Mouse (Mus musculus) liver, embryonic 14.5 days (tissue): ENCODE measurements at regions not wholly inside any gene's neighbourhood (a gene's known extent, or its start where the extent isn't known, plus 50 kb on each side); places are given as distances from the start of the nearest gene placed in this dataset.
A peak's percentile ranks its signal among the peaks of the same experiment; 100 is the strongest.

Experiments
- ATAC-seq: fragments of 200-750 bp; cut with Nextera tagmentation; 2 replicates; pipeline ENCODE4 v1.8.0; 2017; ENCODE audit warnings: moderate number of reproducible peaks, mild to moderate bottlenecking, moderate library complexity; ENCODE audit not compliant: insufficient read depth
- DNase-seq, 3 experiments: peaks; one replicate each; pipeline ENCODE4 v3.0.0-alpha.2; 2012 to 2013; ENCODE audit warnings: low read depth in 3 of 3, low spot score in 3 of 3
- H3K27ac ChIP-seq: fragments of 300-500 bp; sonication (generic); 2 replicates; pipeline ENCODE4 v1.5.1; 2014; ENCODE audit warnings: moderate library complexity, mild to moderate bottlenecking, control low read depth, inconsistent platforms
- H3K27me3 ChIP-seq: fragments of 300-500 bp; sonication (generic); 2 replicates; pipeline ENCODE4 v1.6.1; 2014; ENCODE audit warnings: mild to moderate bottlenecking, low read length, moderate library complexity; ENCODE audit not compliant: control insufficient read depth, insufficient read depth
- H3K36me3 ChIP-seq: fragments of 300-500 bp; sonication (generic); replicated peaks from 2 replicates; pipeline ENCODE4 v1.6.1; 2014; ENCODE audit warnings: low read depth; ENCODE audit not compliant: control insufficient read depth, insufficient read depth
- H3K4me1 ChIP-seq, 2 experiments: fragments of 200-500 bp in 1 of 2; fragments of 300-500 bp in 1 of 2; sonication (generic) in 1 of 2; replicated peaks; 2 replicates each; pipeline ENCODE4 v1.6.1; 2012 to 2014; ENCODE audit warnings: antibody characterized with exemption in 1 of 2, inconsistent platforms in 1 of 2, low read length in 1 of 2; ENCODE audit not compliant: control insufficient read depth in 2 of 2, insufficient read depth in 2 of 2
- H3K4me2 ChIP-seq: fragments of 300-500 bp; sonication (generic); 2 replicates; pipeline ENCODE4 v1.6.1; 2014; ENCODE audit warnings: low read depth, mild to moderate bottlenecking, control low read depth, moderate library complexity
- H3K4me3 ChIP-seq, 2 experiments: fragments of 200-500 bp in 1 of 2; fragments of 300-500 bp in 1 of 2; sonication (generic) in 1 of 2; 2 replicates each; pipeline ENCODE4 v1.5.1; 2012 to 2014; ENCODE audit warnings: low read depth in 2 of 2, low read length in 2 of 2, mild to moderate bottlenecking in 2 of 2, control low read depth in 1 of 2, inconsistent platforms in 1 of 2, moderate library complexity in 1 of 2; ENCODE audit not compliant: insufficient read depth in 1 of 2
- H3K9ac ChIP-seq: fragments of 300-500 bp; sonication (generic); replicated peaks from 2 replicates; pipeline ENCODE4 v1.6.1; 2014; ENCODE audit warnings: mild to moderate bottlenecking, control low read depth, moderate library complexity
- H3K9me3 ChIP-seq: fragments of 300-500 bp; sonication (generic); 2 replicates; pipeline ENCODE4 v1.6.1; 2016; ENCODE audit warnings: low read length, mixed read lengths; ENCODE audit not compliant: control insufficient read depth
- CTCF ChIP-seq: IDR thresholded peaks from 2 replicates; pipeline ENCODE4 v1.5.1; 2016; ENCODE audit warnings: antibody characterized with exemption, low read depth, control low read depth
- EP300 ChIP-seq: IDR thresholded peaks from 2 replicates; pipeline ENCODE4 v1.6.1; 2016; ENCODE audit warnings: antibody characterized with exemption, low read depth
- WGBS: fragments of 180-500 bp; shearing (Covaris S2); extraction: QIAGEN DNeasy Blood & Tissue Kit; methylation state at CpG from one replicate; pipeline ENCODE4 v1.1.7; 2014; ENCODE audit not compliant: insufficient replicate concordance; 5-methylcytosine and 5-hydroxymethylcytosine counted together

- TF ChIP-seq EP300 (no peak), CTCF (peak; percentile 57)
- no peak overlapping the region for H3K4me3 ChIP-seq
- no peaks in the 10 kb centered on the region for H3K36me3 ChIP-seq
- ATAC-seq = no peak
- no peaks in the 10 kb centered on the region for H3K9me3 ChIP-seq
- 12% methylated on average over 4 of the region's 4 CpGs for WGBS
- no peaks in the 10 kb centered on the region for H3K27me3 ChIP-seq
- no peak overlapping the region for H3K4me2 ChIP-seq
- no peak overlapping the region for H3K9ac ChIP-seq
- no peaks in the 10 kb centered on the region for H3K4me1 ChIP-seq
- peak in 1 of 3 experiments; percentile 1 for DNase-seq
- no peak overlapping the region for H3K27ac ChIP-seq
Measured at GRCm38 (mm10) chrX:51913247-51913646, 59.3 kb downstream of the 1700080O16Rik start.

- Histone ChIP-seq H3K9me3 (no peaks in the 10 kb centered on the region), H3K4me1 (no peaks in the 10 kb centered on the region), H3K27ac (no peak overlapping the region), H3K36me3 (no peaks in the 10 kb centered on the region), H3K9ac (no peak overlapping the region), H3K4me3 (no peak overlapping the region), H3K27me3 (no peaks in the 10 kb centered on the region), H3K4me2 (no peak overlapping the region)
- DNase-seq (no peak), ATAC-seq (no peak)
- TF ChIP-seq CTCF = no peak
- WGBS = 38% methylated on average over 1 of the region's 1 CpGs
Measured at GRCm38 (mm10) chrX:51911566-51911965, 61.0 kb downstream of the 1700080O16Rik start.

- 29% methylated on average over 1 of the region's 1 CpGs for WGBS
Measured at GRCm38 (mm10) chrX:51910576-51910975, 62.0 kb downstream of the 1700080O16Rik start.

GRCm38 (mm10) chrX:51898445-51898844 is 74.1 kb downstream of the 1700080O16Rik start:
- 54% methylated on average over 4 of the region's 4 CpGs for WGBS
- Histone ChIP-seq H3K4me2 (no peak overlapping the region), H3K9me3 (no peaks in the 10 kb centered on the region)

More at GRCm38 (mm10) chrX:51910576-51910975, 62.0 kb downstream of the 1700080O16Rik start:
- H3K27ac ChIP-seq = no peak overlapping the region
- H3K36me3 ChIP-seq = no peaks in the 10 kb centered on the region
- no peak overlapping the region for H3K9ac ChIP-seq
- H3K4me2 ChIP-seq = no peak overlapping the region
- no peaks in the 10 kb centered on the region for H3K27me3 ChIP-seq
- DNase-seq (no peak), ATAC-seq (no peak)
- no peaks in the 10 kb centered on the region for H3K9me3 ChIP-seq
- no peak for TF ChIP-seq CTCF
- no peaks in the 10 kb centered on the region for H3K4me1 ChIP-seq
- no peak overlapping the region for H3K4me3 ChIP-seq

GRCm38 (mm10) chrX:51897059-51897458 is 75.5 kb downstream of the 1700080O16Rik start:
- 12% methylated on average over 5 of the region's 5 CpGs for WGBS

More at GRCm38 (mm10) chrX:51898445-51898844, 74.1 kb downstream of the 1700080O16Rik start:
- DNase-seq (no peak), ATAC-seq (no peak)
- no peaks in the 10 kb centered on the region for H3K36me3 ChIP-seq
- H3K4me3 ChIP-seq = no peak overlapping the region
- no peak overlapping the region for H3K9ac ChIP-seq
- TF ChIP-seq CTCF (no peak), EP300 (no peak)
- H3K4me1 ChIP-seq = no peaks in the 10 kb centered on the region
- no peaks in the 10 kb centered on the region for H3K27me3 ChIP-seq
- H3K27ac ChIP-seq = no peak overlapping the region

More at GRCm38 (mm10) chrX:51897059-51897458, 75.5 kb downstream of the 1700080O16Rik start:
- no peak overlapping the region for H3K27ac ChIP-seq
- H3K9me3 ChIP-seq = no peaks in the 10 kb centered on the region
- no peak overlapping the region for H3K9ac ChIP-seq
- H3K36me3 ChIP-seq = no peaks in the 10 kb centered on the region
- no peak overlapping the region for H3K4me2 ChIP-seq
- no peak for ATAC-seq
- no peaks in the 10 kb centered on the region for H3K27me3 ChIP-seq
- H3K4me3 ChIP-seq = no peak overlapping the region
- TF ChIP-seq CTCF (no peak), EP300 (no peak)
- no peaks in the 10 kb centered on the region for H3K4me1 ChIP-seq
- no peak for DNase-seq
